Mouse (Mus musculus): ENCODE measurements around the gene Dnah1.

GRCm38 (mm10) chr14:31330957-31331356, 7.3 kb upstream of the Dnah1 start:
- TF ChIP-seq POLR2A (IDR thresholded peaks at IDR 0.05; ENCODE audit: insufficient read depth, low read length) (no peak), CTCF (IDR thresholded peaks at IDR 0.05; ENCODE audit: low read depth, low read length) (no peak)
